Mouse (Mus musculus): Measurements from ENCODE around the gene Pgr. TPM values are rescaled to one million over a fixed set of nuclear protein-coding genes. Genes with fewer than 3 reads are reported as not detected.
A peak's percentile ranks its signal among the peaks of the same experiment; 100 is the strongest.

Gene Pgr
- polyA plus RNA-seq, 2 experiments = 0.72 to 1.1 TPM

- peak overlapping the region; percentile 97 for H3K4me2 ChIP-seq (replicated peaks; ENCODE audit: low read depth, low read length, severe bottlenecking)
- ATAC-seq (ENCODE audit: low FRiP score, low read depth) = peak; percentile 13
Observed at GRCm38 (mm10) chr9:8901013-8901646, 1.5 kb downstream of the Pgr start.

DNA sequence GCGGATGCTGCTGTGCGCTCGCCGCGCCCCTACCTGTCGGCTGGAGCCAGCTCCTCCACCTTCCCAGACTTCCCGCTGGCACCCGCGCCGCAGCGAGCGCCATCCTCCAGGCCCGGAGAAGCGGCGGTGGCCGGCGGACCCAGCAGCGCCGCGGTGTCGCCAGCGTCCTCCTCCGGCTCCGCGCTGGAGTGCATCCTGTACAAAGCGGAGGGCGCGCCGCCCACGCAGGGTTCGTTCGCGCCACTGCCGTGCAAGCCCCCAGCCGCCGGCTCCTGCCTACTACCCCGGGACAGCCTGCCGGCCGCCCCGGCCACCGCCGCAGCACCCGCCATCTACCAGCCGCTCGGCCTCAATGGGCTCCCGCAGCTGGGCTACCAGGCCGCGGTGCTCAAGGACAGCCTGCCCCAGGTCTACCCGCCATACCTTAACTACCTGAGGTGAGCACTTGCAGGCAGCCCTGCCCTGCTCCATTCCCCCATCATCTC lies 2.1 kb downstream of the Pgr start:
- Histone ChIP-seq H3K27me3 (ENCODE audit: control insufficient read depth, insufficient read depth, low read length) (peaks cover 29% of the 10 kb centered on the region), H3K27ac (replicated peaks; ENCODE audit: low read depth, low read length) (no peak overlapping the region), H3K4me1 (ENCODE audit: control insufficient read depth, insufficient read depth, low read length) (peaks cover 15% of the 10 kb centered on the region), H3K9me3 (ENCODE audit: control insufficient read depth, low read length) (no peaks in the 10 kb centered on the region), H3K9ac (ENCODE audit: low read depth, low read length, severe bottlenecking) (peak overlapping the region; percentile 58), H3K36me3 (ENCODE audit: control insufficient read depth, insufficient read depth, low read length) (no peaks in the 10 kb centered on the region), H3K4me3 (replicated peaks; ENCODE audit: low read length) (peak overlapping the region; percentile 52), H3K4me2 (replicated peaks; ENCODE audit: low read depth, low read length, severe bottlenecking) (peak overlapping the region; percentile 97)
- no peak for TF ChIP-seq POLR2A (IDR thresholded peaks at IDR 0.05; ENCODE audit: borderline replicate concordance, extremely low read depth, insufficient read depth, insufficient read length)
- ATAC-seq (ENCODE audit: low FRiP score, low read depth) (peak; percentile 44), DNase-seq (ENCODE audit: low spot score) (no peak)
- 0% methylated on average over 14 of the region's 49 CpGs for WGBS

More at GRCm38 (mm10) chr9:8901013-8901646, 1.5 kb downstream of the Pgr start:
- H3K4me1 ChIP-seq (ENCODE audit: control insufficient read depth, insufficient read depth, low read length) = peaks cover 15% of the 10 kb centered on the region
- no peak for TF ChIP-seq POLR2A (IDR thresholded peaks at IDR 0.05; ENCODE audit: borderline replicate concordance, extremely low read depth, insufficient read depth, insufficient read length)
- peak overlapping the region; percentile 58 for H3K9ac ChIP-seq (ENCODE audit: low read depth, low read length, severe bottlenecking)
- H3K36me3 ChIP-seq (ENCODE audit: control insufficient read depth, insufficient read depth, low read length) = no peaks in the 10 kb centered on the region
- peak overlapping the region; percentile 52 for H3K4me3 ChIP-seq (replicated peaks; ENCODE audit: low read length)
- peaks cover 29% of the 10 kb centered on the region for H3K27me3 ChIP-seq (ENCODE audit: control insufficient read depth, insufficient read depth, low read length)
- no peaks in the 10 kb centered on the region for H3K9me3 ChIP-seq (ENCODE audit: control insufficient read depth, low read length)
- DNase-seq (ENCODE audit: low spot score) = no peak
- under 1% methylated on average over 29 of the region's 36 CpGs for WGBS
- H3K27ac ChIP-seq (replicated peaks; ENCODE audit: low read depth, low read length) = no peak overlapping the region

GRCm38 (mm10) chr9:8902277-8902676 lies 2.6 kb downstream of the Pgr start:
- Histone ChIP-seq H3K27me3 (ENCODE audit: control insufficient read depth, insufficient read depth, low read length) (peaks cover 29% of the 10 kb centered on the region), H3K27ac (replicated peaks; ENCODE audit: low read depth, low read length) (no peak overlapping the region), H3K9me3 (ENCODE audit: control insufficient read depth, low read length) (no peaks in the 10 kb centered on the region), H3K4me1 (ENCODE audit: control insufficient read depth, insufficient read depth, low read length) (peaks cover 15% of the 10 kb centered on the region), H3K36me3 (ENCODE audit: control insufficient read depth, insufficient read depth, low read length) (no peaks in the 10 kb centered on the region), H3K4me2 (replicated peaks; ENCODE audit: low read depth, low read length, severe bottlenecking) (peak overlapping the region; percentile 97), H3K4me3 (replicated peaks; ENCODE audit: low read length) (peak overlapping the region; percentile 52), H3K9ac (ENCODE audit: low read depth, low read length, severe bottlenecking) (no peak overlapping the region)
- DNase-seq (ENCODE audit: low spot score) (no peak), ATAC-seq (ENCODE audit: low FRiP score, low read depth) (no peak)
- 22% methylated on average over 3 of the region's 3 CpGs for WGBS
- no peak for TF ChIP-seq POLR2A (IDR thresholded peaks at IDR 0.05; ENCODE audit: borderline replicate concordance, extremely low read depth, insufficient read depth, insufficient read length)

DNA sequence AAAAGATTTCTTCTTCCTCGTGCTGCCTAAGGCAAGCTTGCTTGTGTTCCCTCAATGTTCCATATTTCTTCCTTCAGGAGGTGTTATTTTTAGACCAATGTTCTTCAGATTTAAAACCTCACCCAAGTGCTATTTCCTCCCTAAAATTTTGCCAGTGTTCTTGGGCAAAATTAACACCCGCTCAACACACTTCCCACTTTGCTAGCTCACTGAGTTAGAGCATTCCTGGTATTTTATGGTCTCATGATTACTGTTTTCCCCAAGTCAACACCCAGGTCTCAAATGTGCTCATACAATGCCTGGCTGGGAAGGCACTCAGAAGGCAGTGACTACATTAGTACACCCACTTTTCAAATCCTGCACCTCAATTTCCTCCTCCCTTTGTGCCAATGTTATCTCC lies 27.9 kb downstream of the Pgr start:
- no peak for TF ChIP-seq POLR2A (IDR thresholded peaks at IDR 0.05; ENCODE audit: borderline replicate concordance, extremely low read depth, insufficient read depth, insufficient read length)
- DNase-seq (ENCODE audit: low spot score) (no peak), ATAC-seq (ENCODE audit: low FRiP score, low read depth) (no peak)
- Histone ChIP-seq H3K4me2 (replicated peaks; ENCODE audit: low read depth, low read length, severe bottlenecking) (no peak overlapping the region), H3K36me3 (ENCODE audit: control insufficient read depth, insufficient read depth, low read length) (no peaks in the 10 kb centered on the region), H3K27me3 (ENCODE audit: control insufficient read depth, insufficient read depth, low read length) (no peaks in the 10 kb centered on the region), H3K9ac (ENCODE audit: low read depth, low read length, severe bottlenecking) (no peak overlapping the region), H3K4me1 (ENCODE audit: control insufficient read depth, insufficient read depth, low read length) (no peaks in the 10 kb centered on the region), H3K9me3 (ENCODE audit: control insufficient read depth, low read length) (no peaks in the 10 kb centered on the region), H3K27ac (replicated peaks; ENCODE audit: low read depth, low read length) (no peak overlapping the region), H3K4me3 (replicated peaks; ENCODE audit: low read length) (no peak overlapping the region)
- 72% methylated on average over 2 of the region's 2 CpGs for WGBS

- ATAC-seq (ENCODE audit: low FRiP score, low read depth) (no peak), DNase-seq (ENCODE audit: low spot score) (no peak)
- Histone ChIP-seq H3K27ac (replicated peaks; ENCODE audit: low read depth, low read length) (no peak overlapping the region), H3K4me1 (ENCODE audit: control insufficient read depth, insufficient read depth, low read length) (no peaks in the 10 kb centered on the region), H3K4me3 (replicated peaks; ENCODE audit: low read length) (no peak overlapping the region), H3K36me3 (ENCODE audit: control insufficient read depth, insufficient read depth, low read length) (no peaks in the 10 kb centered on the region), H3K27me3 (ENCODE audit: control insufficient read depth, insufficient read depth, low read length) (no peaks in the 10 kb centered on the region), H3K9ac (ENCODE audit: low read depth, low read length, severe bottlenecking) (no peak overlapping the region), H3K4me2 (replicated peaks; ENCODE audit: low read depth, low read length, severe bottlenecking) (no peak overlapping the region), H3K9me3 (ENCODE audit: control insufficient read depth, low read length) (no peaks in the 10 kb centered on the region)
- no peak for TF ChIP-seq POLR2A (IDR thresholded peaks at IDR 0.05; ENCODE audit: borderline replicate concordance, extremely low read depth, insufficient read depth, insufficient read length)
- WGBS = 32% methylated on average over 1 of the region's 1 CpGs
Observed at GRCm38 (mm10) chr9:8937753-8938152, 38.1 kb downstream of the Pgr start.

Measured in limb, embryonic 14.5 days (tissue).